Mouse (Mus musculus): ENCODE measurements around the gene Rnase2b.

GRCm38 (mm10) chr14:51173843-51174242, 11.8 kb downstream of the Rnase2b start:
- TF ChIP-seq POLR2A (IDR thresholded peaks at IDR 0.05; ENCODE audit: low read depth, low read length) (no peak), CTCF (conservative IDR thresholded peaks at IDR 0.05; ENCODE audit: insufficient read depth, insufficient read length, low read depth, low read length) (no peak)
